Mouse (Mus musculus): ENCODE data around the gene Cherp. TPM values are rescaled to one million over a fixed set of nuclear protein-coding genes. Genes with fewer than 3 reads are reported as not detected.

Gene Cherp
- total RNA-seq, 2 experiments from 2014 or later, result 55.6 to 64.5 TPM

DNA sequence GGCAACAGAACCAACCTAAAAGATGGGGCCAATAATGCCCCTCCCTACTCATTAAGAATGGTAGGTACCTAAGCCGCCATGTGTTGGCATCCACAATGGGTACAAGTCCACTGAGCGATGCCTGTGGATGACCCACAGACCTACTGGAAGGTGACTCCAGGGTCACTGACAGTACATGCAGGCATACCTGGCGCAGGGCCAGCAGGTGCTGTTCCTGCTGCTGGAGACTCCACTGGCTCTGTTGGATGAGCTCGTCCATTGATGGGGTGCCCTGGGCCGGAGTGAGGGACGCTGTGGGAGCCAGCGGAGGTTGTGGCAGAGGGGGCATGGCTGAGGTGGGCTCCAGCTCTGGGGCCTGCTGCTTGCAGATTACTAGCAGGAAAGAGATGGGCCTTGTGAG, 4.3 kb downstream of the Cherp start:
- DNase-seq, result no peak

DNA sequence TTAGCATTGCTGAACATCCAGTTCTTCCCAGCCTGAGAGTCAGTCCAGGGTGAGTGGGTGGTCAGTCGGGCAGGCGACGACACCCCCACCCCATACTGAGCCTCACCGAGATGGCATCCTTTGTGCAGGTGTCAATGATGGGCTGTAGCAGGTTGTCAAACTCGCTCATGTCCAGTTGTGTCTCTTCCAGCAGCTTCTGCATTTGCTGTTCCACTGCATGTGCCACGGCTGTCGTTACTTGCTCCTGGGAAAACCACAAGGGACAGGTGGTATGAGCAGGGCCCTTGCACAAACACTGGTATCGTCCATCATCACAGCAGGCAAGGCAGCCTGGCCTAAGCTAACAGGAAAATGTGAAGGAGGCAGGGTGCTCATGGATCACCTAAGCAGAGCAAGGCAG, 5.0 kb downstream of the Cherp start:
- no peak for DNase-seq

DNA sequence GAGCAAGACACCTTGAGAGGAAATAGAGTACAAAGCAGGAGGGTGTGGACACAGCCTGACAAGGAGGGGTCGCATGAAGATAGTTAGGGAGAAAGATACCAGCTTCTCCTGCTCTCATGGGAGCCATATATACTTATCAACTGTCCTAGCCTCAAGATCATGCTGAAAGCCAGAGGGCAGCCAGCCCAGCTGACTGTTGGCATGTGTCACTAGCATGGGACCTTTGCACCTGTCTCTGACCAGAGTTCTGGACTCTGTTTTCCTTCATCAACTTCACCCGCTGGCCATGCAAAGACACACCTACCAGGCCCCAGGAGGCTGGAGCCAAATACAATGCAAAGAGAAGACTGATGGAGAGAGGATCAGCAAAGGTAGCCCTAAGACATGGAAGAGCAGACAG, 5.8 kb downstream of the Cherp start:
- no peak for DNase-seq

DNA sequence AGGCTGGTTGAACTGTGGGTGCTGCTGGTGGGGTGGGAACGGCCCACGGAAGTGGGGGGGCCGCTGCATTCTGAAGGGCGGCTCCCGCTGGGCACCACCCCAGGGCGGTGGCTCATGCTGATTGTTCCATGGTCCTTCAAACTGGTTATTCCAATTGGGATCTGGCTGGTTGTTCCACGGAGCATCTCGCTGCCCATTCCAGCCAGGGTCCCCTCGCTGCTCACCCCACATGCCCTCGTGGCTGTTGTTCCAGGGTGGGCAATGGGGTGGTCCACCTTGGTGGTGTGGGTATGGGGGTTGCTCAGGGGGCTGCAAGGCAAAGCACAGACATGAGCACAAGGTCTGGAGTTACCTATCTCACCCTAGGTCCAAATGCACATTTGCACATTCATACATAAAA, 10.8 kb downstream of the Cherp start:
- DNase-seq, result no peak

DNA sequence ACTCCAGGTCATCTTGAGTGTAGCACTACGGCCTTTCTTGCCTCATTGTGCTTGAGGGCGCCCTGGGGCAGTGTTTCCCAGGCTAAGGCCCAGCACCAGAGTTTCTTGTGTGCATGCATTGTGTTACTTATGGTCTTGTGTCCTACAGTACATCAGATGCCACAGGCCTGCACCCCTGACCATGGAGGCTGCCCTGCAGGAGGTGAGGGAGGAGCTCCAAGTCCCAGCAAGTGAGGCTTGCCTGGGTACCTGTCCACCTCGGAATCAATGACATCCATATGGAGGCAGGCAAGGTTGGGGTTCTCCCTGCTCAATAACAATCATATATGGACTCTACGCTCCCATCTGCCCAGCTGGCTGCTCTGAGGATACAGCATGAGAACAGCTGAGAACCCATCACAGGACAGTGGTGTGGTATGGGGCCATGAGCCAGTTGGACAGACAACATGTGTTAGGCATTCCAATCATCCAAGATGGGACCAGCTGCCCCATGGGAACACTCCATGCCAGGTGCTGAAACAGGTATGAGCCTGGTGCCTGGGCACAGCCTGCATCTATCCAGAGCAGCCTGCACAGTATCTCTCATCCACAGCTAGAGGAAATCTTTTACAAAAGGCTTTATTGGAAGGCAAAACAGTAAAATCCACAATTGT, 15.0 kb downstream of the Cherp start:
- DNase-seq, result no peak

DNA sequence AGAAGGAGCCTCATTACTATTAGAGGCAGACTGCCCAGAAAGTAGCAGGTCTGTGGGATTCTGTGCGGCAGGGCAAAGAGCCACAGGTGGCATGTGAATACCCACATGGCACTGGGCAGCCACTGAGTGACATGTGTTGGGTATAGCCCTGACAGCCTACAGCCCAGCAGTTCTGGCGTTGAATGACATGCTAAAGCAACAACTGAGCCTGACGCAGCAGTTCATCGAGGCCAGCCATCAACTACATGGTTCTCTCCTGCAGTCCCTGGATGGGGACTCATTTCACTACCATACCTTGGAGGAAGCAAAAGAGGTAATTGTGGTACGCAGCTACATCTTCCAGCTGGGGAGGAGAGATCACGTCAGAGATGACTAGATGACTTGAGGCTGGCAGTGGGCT, 16.6 kb downstream of the Cherp start:
- DNase-seq, result no peak

DNA sequence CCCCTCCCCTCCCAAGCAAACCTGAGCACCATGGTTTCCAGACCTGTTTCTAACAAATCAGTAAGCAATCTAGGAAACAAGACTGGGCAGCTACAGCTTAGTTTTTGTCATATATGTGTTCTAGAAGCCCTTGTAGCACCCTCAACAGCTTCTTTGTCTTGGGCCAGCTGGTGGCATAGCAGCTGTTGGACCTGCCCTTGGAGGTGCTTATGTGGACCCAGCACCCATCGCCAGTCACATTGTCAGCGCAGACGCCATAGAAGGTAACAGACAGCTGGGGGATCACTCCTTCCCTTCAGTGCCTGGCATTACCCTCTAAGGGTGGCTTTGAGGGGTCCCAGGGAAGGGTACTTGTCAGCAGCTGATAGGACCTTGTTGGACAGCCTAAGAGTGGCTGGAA, 17.2 kb downstream of the Cherp start:
- DNase-seq, result no peak

DNA sequence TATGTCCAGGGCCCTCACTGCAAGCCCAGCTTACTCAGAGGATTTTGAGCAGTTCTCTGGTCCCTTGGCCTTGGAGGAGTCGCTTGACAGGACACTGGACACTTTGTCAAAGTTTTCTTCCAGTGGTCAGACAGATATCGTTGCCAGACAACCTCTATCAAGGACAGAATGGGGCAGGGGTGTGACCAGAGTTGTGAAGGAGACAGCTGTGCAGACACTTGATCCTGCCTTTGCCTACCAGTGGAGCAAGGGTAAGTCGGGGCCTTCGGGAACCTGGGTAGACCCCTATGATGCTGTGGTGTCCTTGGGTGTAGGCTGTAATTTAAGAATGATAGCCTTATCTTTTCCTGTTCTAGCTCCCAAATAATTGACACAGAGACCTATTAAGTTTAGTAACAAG, 19.7 kb downstream of the Cherp start:
- DNase-seq, result no peak

DNA sequence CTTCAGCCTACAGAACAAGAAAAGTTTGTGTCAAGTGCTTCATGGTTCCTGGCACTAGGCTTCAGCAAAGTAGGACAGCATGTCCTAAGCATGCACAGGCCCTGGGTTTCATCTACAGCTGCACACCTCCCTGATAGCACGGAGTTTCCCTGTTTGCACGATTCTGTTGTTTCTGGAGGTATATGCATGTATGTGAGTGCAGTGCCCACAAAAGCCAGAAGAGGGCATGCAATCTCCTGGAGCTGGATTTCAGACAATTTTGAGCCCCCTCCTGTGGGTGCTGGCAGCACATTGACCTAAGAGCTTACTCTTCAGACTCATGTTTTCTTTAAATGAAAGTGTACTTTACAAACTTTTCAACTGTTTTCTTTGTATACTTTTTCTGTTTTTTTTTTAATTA, 21.1 kb downstream of the Cherp start:
- no peak for DNase-seq

DNA sequence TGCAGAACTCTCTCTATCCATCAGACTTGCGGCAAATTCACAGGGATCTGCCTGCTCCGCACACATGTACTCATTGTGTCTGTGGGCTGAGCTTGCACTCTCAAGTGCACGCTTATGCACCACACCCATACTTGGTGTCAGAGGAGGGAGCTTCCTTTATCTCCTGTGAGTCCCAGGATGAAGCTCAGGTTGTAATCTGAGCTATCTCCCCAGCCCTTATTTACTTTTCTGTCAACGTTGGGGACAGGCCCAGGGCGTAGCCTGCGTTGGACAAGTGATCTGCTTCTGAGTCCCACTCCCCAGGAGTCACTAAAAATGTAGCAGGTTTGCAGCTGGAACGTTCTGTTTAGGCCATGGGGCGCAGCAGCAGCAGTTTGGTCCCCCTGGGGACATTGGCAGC, 23.5 kb downstream of the Cherp start:
- DNase-seq, result no peak

DNA sequence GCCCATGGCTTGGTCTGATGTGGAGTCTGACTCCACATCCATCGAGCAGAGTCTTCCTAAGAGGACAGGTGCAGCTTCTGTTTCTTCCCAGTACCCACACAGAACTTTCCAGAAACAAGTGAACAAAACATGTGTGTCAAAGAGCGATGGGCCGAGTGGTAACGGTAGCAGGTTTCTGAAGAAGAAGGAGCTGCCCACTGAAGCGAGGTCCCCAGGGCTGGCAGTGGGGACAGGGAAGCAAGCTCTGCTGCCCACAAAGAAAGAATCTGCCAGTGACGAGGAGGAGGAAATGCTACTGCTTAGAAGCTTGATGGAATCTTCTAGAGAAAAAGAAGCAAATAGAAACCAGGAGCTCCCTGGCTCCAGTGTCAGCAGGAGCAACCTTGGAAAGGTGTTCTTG, 30.0 kb downstream of the Cherp start:
- no peak for DNase-seq

DNA sequence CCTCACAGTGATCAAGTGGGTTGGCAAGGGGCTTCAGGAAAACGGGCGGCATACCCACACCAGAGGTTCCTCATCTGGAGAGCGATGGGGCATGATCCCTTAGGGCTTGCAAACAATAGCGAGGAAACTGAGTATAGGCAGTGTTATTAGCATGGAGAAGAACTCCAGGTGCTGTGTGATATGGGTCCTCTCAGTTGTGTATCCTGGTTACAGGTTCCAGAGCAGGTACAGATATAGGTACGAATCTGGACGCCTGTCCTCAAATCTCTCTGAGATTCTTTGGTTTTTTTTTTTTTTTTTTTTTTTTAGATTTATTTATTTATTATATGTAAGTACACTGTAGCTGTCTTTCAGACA, 31.1 kb downstream of the Cherp start:
- DNase-seq, result no peak

DNA sequence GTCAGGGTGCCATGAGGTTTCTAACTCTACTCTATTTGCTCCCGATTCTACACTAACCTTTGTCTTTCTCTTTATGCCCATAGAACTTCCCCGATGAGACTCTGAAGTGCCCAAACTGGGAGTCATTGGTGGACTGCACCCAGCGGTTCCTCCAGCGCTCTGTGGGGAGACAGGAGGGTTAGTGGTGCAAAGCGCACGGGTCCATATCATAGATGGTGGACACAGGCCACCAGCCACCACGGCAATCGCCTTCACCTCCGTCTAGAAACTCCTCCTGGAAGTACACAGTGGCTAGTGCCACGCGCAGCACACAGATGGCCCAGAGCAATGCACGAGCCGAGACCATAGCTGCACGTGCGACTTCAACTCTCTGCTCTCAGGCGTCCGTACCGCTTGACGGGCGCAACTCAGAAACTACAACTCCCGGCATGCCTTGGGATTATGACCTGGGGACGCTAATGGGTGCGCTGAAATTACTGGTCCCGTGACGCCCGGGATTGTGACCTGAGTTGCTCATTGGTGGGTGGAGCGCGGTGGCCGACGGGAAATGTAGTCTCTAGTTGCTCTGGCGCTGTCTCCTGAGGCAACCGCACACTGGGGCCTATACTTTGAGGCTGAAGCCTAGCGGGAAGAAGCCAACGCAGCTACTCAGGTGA, 31.6 kb downstream of the Cherp start, which contains the start of the genes Calr3 and 1700030K09Rik:
Gene Calr3 (minus strand): TSS at position 533 of the 656 bp plus-strand sequence.
Gene 1700030K09Rik (plus strand): TSS at position 543 of the 656 bp plus-strand sequence.
- peak; percentile 98 for DNase-seq

DNA sequence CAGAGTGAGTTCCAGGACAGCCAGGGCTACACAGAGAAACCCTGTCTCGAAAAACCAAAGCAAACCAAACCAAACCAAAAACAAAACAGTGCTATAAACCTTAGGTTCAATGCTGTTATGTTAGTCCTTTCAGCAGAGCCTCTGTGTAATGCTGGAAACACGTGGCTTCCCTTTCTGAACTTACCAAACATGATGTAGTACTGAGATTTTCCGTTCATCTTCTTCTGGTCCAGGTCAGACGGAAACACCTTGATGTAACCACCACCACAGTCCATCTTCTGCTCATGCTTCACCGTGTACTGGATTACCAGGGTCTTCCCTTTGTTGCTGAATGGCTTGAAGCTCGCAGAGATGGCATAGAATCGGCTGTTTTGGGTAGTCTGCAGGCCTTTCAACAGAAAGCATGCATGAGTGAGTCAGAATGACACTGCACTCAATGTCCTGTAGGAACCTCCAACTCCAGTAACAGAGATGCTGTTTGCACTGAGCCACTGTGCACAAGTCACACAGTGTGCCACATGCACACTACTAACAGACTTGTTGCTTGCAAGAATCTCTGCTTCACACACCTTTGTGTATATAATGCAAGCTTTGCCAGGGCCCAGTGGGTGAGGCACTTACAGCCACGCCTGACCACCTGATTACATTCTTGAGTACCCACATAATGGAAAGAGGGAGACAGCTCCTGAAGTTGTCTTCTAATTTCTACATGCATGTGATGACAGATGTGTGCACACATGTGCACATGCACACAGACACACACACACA, 36.6 kb downstream of the Cherp start:
- DNase-seq, result no peak

DNA sequence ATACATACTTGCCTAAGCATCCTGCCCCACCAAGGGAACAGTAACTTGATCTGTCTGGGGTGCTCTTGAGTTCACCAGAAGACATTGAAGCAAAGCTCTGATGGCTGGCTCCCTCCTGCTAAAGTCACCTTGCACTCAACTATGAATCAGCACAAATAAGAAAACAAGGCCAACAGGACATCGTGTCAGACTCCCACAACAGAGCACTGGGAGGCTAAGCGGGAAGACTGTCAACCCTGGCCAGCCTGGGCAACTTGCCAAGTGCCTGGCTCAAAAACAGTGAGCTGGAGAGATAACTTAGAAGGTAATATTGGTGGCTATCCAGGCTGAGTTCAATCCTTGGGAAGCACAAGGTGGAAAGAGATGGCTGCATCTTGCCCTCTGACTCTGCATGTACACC, 40.1 kb downstream of the Cherp start:
- peak; percentile 85 for DNase-seq

DNA sequence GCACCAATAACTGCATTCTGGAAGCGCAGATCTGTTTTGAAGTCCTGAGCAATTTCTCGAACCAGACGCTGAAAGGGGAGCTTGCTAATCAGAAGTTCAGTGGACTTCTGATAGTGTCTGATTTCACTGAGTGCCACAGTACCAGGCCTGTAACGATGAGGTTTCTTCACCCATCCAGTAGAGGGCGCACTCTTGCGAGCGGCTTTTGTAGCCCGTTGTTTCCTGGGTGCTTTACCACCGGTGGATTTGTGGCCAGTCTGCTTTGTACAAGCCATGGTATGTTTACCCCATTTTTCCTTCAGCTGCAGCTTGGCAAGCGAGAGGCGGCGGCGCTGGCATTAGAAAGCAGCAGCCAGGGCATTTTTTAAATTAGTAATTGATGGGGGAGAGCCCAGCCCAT, 45.4 kb downstream of the Cherp start:
- DNase-seq, result no peak

DNA sequence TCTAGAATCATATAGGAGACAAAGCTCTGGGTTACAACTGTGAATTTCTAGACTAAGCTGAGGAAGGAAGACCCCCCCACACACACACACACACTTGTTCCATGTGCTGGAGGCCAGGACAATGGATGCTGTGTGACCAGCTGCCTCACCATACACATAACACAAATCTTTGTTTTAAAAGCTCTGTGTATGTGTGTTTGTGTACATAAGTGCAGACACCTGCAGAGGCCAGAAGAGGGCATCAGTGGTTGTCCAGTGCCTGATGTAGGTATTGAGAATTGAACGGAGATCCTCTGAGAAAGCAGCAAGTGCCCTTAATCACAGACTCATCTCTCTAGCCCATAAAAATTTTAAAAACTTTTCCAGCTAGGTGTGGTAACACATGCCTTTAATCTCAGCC, 52.1 kb downstream of the Cherp start:
- no peak for DNase-seq

DNA sequence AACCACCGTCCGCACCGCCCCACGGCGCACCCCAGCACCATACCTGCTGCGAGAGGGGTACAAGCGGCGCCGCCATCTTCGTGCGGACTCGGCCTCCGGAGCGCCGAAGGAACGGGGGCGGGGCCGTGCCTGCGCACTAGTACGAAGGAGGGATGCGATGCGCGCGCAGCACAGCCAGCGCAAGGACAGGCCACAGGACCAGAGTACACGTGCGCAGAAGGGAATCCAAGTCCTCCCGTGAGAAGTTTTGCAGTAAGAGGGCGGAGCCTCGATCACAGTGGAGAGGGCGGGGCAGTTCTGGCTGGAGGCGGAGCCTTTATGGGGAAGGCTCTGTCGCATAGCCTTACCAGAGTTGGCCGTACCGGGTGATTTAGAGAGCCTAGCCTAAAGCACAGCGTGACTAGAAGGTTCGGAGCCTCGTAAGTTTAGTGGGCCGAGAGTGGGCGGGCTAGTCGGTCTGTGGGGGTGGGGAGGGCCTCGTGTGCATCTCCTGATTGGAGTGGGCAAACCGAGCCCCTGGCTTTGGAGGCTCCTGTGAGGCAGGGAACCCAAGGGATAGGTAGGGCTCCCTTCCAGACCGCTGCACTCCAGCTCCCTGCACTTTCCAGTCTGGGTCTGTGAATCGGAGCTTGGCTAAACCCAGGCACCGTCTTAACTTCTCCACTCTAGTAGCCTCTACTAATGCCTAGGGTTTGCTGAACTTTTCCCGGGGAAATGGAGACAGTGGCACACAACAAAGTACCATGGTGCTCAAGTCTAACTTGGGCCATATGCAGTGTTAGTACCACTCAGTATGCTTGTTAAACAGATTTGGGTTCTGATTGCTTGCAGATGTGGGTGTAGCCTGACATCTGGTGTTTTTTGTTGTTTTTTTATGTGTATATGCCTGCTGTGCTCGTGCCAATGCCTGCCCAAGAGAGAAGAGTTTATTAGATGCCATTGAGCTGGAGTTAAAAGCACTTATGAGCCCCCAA, 53.4 kb downstream of the Cherp start, which contains the start of gene Eps15l1:
Gene Eps15l1 (minus strand): TSS at position 99 of the 974 bp plus-strand sequence.
- DNase-seq, result peak; percentile 99

DNA sequence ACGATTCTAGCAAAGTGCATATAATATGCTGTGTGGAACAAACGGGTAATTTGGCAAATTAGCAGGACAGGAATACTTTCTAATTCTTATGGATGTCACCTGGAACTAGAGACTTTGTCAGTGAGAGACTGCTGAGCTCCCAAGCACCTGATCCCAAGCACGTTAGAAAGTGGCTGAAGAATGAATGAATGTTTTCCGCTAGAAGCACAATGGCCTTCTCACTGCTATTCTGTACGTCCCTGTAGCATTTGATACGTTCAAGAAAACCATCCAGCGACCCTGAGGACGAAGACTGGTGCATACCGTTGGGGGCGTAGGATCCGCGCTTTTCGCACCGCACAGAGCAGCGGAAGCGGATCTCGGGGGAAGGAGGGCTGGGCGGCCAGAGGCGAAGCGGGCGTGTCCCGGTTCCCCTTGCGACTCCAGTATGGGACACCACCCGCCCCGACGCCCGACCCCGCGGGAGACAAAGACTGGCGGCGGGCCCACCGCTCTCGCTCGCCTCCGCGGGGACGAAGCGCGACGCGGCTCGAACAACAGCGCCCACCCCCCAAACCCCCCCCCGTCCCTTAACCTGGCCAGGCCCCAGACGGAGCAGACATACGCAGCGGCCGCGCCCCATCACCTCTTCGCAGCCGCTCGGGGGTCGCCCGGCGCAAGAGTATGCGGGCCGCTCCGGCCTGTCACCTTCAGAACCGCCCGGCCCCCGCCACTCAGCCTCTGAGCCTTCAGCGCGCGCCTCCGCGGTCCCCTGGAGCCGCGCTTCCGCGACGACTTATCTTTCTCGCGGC, 54.3 kb downstream of the Cherp start:
- DNase-seq, result peak; percentile 73

DNA sequence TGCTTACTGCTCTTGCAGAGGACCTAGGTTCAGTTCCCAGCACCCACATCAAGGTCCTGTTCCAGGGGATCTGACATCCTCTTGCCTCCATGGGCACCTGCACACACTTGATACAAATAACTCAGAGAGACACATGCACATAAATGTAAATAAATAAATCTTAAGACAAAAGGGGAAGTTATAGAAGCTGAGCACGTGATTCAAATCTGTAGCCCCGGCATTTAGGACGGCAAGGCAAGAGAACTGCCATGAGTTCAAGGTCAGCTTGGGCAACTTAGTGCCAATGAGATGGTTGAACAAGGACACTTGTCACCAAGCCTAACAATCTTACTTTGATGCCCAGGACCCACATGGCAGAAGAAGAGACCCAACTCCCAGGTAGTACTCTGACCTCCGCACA, 57.0 kb downstream of the Cherp start:
- DNase-seq, result no peak

DNA sequence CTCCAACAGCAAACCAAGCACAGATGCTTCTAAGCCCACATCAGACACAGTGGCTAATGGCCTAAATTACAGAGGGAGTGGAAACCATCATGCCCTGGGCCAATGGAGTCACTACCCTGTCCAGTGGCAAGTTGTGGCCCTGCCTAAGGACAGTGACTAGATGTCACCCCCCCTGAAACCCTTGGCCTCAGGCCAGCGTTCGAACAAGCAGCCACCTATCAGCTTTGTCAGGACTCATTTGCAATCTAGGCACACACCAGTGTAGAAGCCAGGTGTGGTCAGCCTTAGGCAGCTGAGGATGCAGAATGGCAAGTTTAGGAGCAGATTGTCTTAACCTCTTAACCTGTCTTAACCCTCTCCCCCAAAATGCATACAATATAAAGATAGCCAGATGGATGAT, 59.8 kb downstream of the Cherp start:
- DNase-seq, result no peak

DNA sequence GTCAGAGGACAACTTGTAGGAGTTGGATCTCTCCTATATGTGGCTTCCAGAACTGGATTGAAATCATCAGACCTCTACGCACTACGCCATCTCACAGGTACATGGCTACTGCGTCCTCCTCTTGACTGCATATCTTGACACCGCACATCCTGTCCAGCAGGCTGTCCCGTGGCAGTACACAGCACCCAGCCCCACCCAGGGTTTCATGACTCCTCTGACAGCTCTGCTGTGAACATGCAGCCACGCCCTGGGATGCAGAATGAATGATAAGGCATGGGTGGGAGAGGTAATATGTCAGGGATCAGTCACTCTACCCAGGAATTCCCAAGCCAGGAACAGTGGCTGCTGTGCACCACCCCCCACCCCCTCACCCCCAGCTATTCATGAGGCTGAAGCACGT, 61.2 kb downstream of the Cherp start:
- no peak for DNase-seq

All from heart, postnatal 4 days (tissue).